Mouse (Mus musculus) v-Abl transformed pro-B cells (cell line): ENCODE data around the gene Calcoco2.

Experiments
- in situ Hi-C, 2 experiments: fragments of 400-800 bp; cut with MboI; formaldehyde crosslinking; loops; one replicate each; pipeline ENCODE4 v1.15.1; 2025; ENCODE audit not compliant: unreplicated experiment in 2 of 2

Gene Calcoco2

GRCm38 (mm10) chr11:96087981-96088380, 23.8 kb downstream of the Calcoco2 start:
- in situ Hi-C loops, result loop anchor here (25.0 kb wide), 1 partner anchor 774 kb away; no protein-coding TSS in a partner anchor

GRCm38 (mm10) chr11:96082682-96083081, 29.1 kb downstream of the Calcoco2 start:
- in situ Hi-C loops, result loop anchor here (25.0 kb wide), 1 partner anchor 780 kb away; no protein-coding TSS in a partner anchor

GRCm38 (mm10) chr11:96080736-96081135, 31.0 kb downstream of the Calcoco2 start:
- in situ Hi-C loops, result loop anchor here (25.0 kb wide), 1 partner anchor 782 kb away; no protein-coding TSS in a partner anchor

- in situ Hi-C loops, result loop anchor here (25.0 kb wide), 1 partner anchor 786 kb away; no protein-coding TSS in a partner anchor
Observed at GRCm38 (mm10) chr11:96076221-96077105, 35.3 kb downstream of the Calcoco2 start.

GRCm38 (mm10) chr11:96075509-96076220, 36.1 kb downstream of the Calcoco2 start, which contains the start of gene Atp5g1:
TSS of gene Atp5g1 (minus strand) at chr11:96075670.
- in situ Hi-C loops, result loop anchor here (25.0 kb wide), 1 partner anchor 787 kb away; no protein-coding TSS in a partner anchor

GRCm38 (mm10) chr11:96075177-96075508, 36.6 kb downstream of the Calcoco2 start:
- in situ Hi-C loops, result loop anchor here (25.0 kb wide), 1 partner anchor 787 kb away; no protein-coding TSS in a partner anchor

- in situ Hi-C loops, result loop anchor here (25.0 kb wide), 2 partner anchors 788 to 1638 kb away; partner anchors contain the start of genes Pcgf2 (in 1 of the 2) and Psmb3 (in 1 of the 2)
Observed at GRCm38 (mm10) chr11:96074351-96075176, 37.2 kb downstream of the Calcoco2 start.

- in situ Hi-C loops, result loop anchor here in 1 of 2 experiments (25.0 kb wide), 1 partner anchor 1639 kb away; the partner anchor contains the start of genes Pcgf2 and Psmb3
Observed at GRCm38 (mm10) chr11:96073295-96073993, 38.3 kb downstream of the Calcoco2 start.

GRCm38 (mm10) chr11:96071013-96071412, 40.8 kb downstream of the Calcoco2 start:
- in situ Hi-C loops, result loop anchor here in 1 of 2 experiments (25.0 kb wide), 1 partner anchor 1641 kb away; the partner anchor contains the start of genes Pcgf2 and Psmb3

- in situ Hi-C loops, result loop anchor here in 1 of 2 experiments (25.0 kb wide), 1 partner anchor 1642 kb away; the partner anchor contains the start of genes Pcgf2 and Psmb3
Observed at GRCm38 (mm10) chr11:96070353-96070752, 41.4 kb downstream of the Calcoco2 start.

GRCm38 (mm10) chr11:96068231-96068630, 43.5 kb downstream of the Calcoco2 start:
- in situ Hi-C loops, result loop anchor here in 1 of 2 experiments (25.0 kb wide), 1 partner anchor 1644 kb away; the partner anchor contains the start of genes Pcgf2 and Psmb3

- in situ Hi-C loops, result loop anchor here in 1 of 2 experiments (25.0 kb wide), 1 partner anchor 1647 kb away; the partner anchor contains the start of genes Pcgf2 and Psmb3
Observed at GRCm38 (mm10) chr11:96065215-96065911, 46.4 kb downstream of the Calcoco2 start, which contains the start of gene Ube2z. TSS of gene Ube2z (minus strand) at chr11:96065388.

GRCm38 (mm10) chr11:96064521-96065214, 47.1 kb downstream of the Calcoco2 start:
- in situ Hi-C loops, result loop anchor here in 1 of 2 experiments (25.0 kb wide), 1 partner anchor 1648 kb away; the partner anchor contains the start of genes Pcgf2 and Psmb3

- in situ Hi-C loops, result loop anchor here in 1 of 2 experiments (25.0 kb wide), 1 partner anchor 1654 kb away; the partner anchor contains the start of genes Pcgf2 and Psmb3
Observed at GRCm38 (mm10) chr11:96058309-96058708, 53.5 kb downstream of the Calcoco2 start.

GRCm38 (mm10) chr11:96050854-96051253, 60.9 kb downstream of the Calcoco2 start:
- in situ Hi-C loops, result loop anchor here in 1 of 2 experiments (25.0 kb wide), 1 partner anchor 1661 kb away; the partner anchor contains the start of genes Pcgf2 and Psmb3

GRCm38 (mm10) chr11:96049939-96050338, 61.8 kb downstream of the Calcoco2 start:
- in situ Hi-C loops, result loop anchor here (25.0 kb wide), 2 partner anchors 188 to 1662 kb away; partner anchors contain the start of genes Pcgf2 (in 1 of the 2) and Psmb3 (in 1 of the 2)
